Mouse (Mus musculus) liver, embryonic 14.5 days (tissue): ENCODE data around the gene Runx3.

Source experiments
- CTCF ChIP-seq: IDR thresholded peaks from 2 replicates; pipeline ENCODE4 v1.5.1; 2016; ENCODE audit warnings: antibody characterized with exemption, low read depth, control low read depth
- EP300 ChIP-seq: IDR thresholded peaks from 2 replicates; pipeline ENCODE4 v1.6.1; 2016; ENCODE audit warnings: antibody characterized with exemption, low read depth

GRCm38 (mm10) chr4:135077196-135077595 lies 43.3 kb upstream of the Runx3 start:
- no peak for TF ChIP-seq EP300
- TF ChIP-seq CTCF = no peak
